Mouse (Mus musculus): ENCODE data around the gene Prr12. TPM values are rescaled to one million over a fixed set of nuclear protein-coding genes. Genes with fewer than 3 reads are reported as not detected.

The Prr12 gene
- total and polyA plus RNA-seq, 2 experiments from 2014 or later = 9.2 to 14.0 TPM

DNA sequence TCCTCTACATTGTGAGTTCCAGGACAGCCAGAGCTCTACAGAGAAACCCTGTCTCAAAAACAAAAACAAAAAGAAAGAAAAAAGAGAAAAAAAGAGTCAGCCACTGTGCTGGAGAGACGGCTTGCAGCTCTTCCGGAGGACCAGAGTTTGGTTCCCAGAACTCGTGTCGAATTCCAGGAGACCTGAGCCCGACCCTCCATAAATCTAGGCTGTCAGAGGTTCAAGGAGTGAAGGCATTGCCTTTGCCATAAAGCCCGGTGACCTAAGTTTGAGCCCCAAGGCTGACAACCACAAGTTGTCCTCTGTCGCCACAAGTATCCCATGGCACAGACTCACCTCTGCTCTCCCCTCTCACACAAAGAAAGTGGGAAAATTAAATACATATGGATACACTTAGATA, 41.4 kb upstream of the Prr12 start:
- H3K36me3 ChIP-seq (ENCODE audit: insufficient read depth, low read length) = no peaks in the 10 kb centered on the region
- no peak overlapping the region for H3K9ac ChIP-seq (replicated peaks; ENCODE audit: low read length)
- TF ChIP-seq CTCF (IDR thresholded peaks at IDR 0.05; ENCODE audit: low read depth) = no peak
- H3K27me3 ChIP-seq (ENCODE audit: insufficient read depth, low read length) = no peaks in the 10 kb centered on the region
- no peak overlapping the region for H3K4me2 ChIP-seq (ENCODE audit: low read depth, low read length)
- no peaks in the 10 kb centered on the region for H3K4me1 ChIP-seq (ENCODE audit: insufficient read depth, low read length)
- ATAC-seq (no peak), DNase-seq (ENCODE audit: low spot score) (no peak)
- H3K9me3 ChIP-seq (ENCODE audit: low read length) = no peaks in the 10 kb centered on the region
- H3K27ac ChIP-seq = no peak overlapping the region
- WGBS = 58% methylated on average over 7 of the region's 7 CpGs
- H3K4me3 ChIP-seq (ENCODE audit: low read length) = no peak overlapping the region

DNA sequence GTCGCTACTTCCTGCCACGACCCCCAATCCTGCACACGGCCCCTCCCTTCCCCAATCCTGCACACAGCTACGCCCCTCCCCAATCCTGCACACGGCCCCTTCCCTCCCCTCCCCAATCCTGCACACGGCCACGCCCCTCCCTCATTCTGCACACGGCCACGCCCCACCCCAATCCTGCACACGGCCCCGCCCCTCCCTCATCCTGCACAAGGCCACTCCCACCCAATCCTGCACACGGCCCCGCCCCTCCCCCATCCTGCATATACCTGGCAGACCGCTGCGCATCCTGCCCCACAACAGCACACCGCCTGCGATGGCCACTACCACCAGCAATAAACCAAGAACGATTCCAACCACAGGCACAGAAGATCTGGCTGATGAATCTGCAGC, 40.8 kb upstream of the Prr12 start:
- no peak for TF ChIP-seq CTCF (IDR thresholded peaks at IDR 0.05; ENCODE audit: low read depth)
- Histone ChIP-seq H3K9me3 (ENCODE audit: low read length) (no peaks in the 10 kb centered on the region), H3K4me2 (ENCODE audit: low read depth, low read length) (no peak overlapping the region), H3K4me1 (ENCODE audit: insufficient read depth, low read length) (no peaks in the 10 kb centered on the region), H3K27me3 (ENCODE audit: insufficient read depth, low read length) (no peaks in the 10 kb centered on the region), H3K4me3 (ENCODE audit: low read length) (no peak overlapping the region), H3K36me3 (ENCODE audit: insufficient read depth, low read length) (no peaks in the 10 kb centered on the region), H3K27ac (no peak overlapping the region), H3K9ac (replicated peaks; ENCODE audit: low read length) (no peak overlapping the region)
- DNase-seq (ENCODE audit: low spot score) = no peak
- WGBS = 42% methylated on average over 17 of the region's 18 CpGs
- ATAC-seq = no peak

DNA sequence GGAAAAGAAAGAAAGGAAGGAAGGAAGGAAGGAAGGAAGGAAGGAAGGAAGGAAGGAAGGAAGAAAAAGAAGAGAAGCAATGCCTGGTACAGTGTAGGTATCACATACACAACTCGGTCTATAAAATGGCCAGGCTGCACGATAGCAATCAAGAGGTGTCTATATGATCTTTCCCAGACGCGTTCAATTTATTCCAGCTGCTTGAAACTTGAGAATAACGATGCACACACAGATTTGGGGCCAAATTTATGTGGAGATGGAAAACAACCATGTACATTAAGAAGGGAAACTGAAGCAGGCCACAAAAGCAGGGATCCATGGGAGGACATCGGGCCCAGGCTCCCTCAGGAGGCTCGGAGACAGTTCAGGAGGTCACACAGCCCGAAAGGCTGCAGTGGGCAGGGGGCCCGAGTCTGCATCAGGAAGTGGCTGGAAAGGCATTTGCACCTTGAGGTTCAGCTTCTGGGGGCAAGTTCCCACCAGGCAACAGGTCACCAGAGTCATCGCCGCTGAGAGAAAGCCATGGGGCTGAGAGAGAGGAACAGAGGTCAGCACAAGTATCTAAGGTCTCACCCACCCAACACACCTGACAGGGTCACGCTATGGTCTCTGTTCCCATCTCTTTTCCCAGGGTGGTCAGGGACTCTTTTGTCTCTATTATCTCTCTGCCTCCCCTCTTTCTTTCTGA, 40.3 kb upstream of the Prr12 start:
- 59% methylated on average over 12 of the region's 12 CpGs for WGBS
- H3K9me3 ChIP-seq (ENCODE audit: low read length) = no peaks in the 10 kb centered on the region
- no peak overlapping the region for H3K4me3 ChIP-seq (ENCODE audit: low read length)
- no peak overlapping the region for H3K27ac ChIP-seq
- DNase-seq (ENCODE audit: low spot score) (no peak), ATAC-seq (no peak)
- no peaks in the 10 kb centered on the region for H3K27me3 ChIP-seq (ENCODE audit: insufficient read depth, low read length)
- H3K36me3 ChIP-seq (ENCODE audit: insufficient read depth, low read length) = no peaks in the 10 kb centered on the region
- no peak overlapping the region for H3K9ac ChIP-seq (replicated peaks; ENCODE audit: low read length)
- no peak for TF ChIP-seq CTCF (IDR thresholded peaks at IDR 0.05; ENCODE audit: low read depth)
- H3K4me1 ChIP-seq (ENCODE audit: insufficient read depth, low read length) = no peaks in the 10 kb centered on the region
- H3K4me2 ChIP-seq (ENCODE audit: low read depth, low read length) = no peak overlapping the region

DNA sequence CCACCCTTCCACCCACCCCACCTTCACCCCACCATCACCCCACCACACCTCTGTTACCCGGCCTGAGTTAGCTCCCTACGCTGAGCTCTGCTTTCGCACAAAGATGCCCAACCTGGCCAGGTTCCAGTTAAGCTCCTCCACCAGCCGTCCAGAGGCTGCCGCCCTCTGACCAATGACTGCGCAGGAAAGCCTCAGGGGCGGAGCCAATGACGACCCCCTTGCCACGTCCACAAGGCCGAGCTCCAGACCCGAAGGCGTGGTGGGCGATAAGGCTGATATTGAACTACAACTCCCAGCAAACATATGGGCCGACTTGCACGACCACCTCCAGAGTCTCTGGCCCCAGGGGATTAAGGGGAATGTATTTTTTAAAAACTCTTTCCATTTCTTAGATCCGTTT, 39.4 kb upstream of the Prr12 start, which contains the start of gene Rcn3:
Gene Rcn3 (minus strand): TSS at position 174 of the 400 bp plus-strand sequence.
- no peaks in the 10 kb centered on the region for H3K4me1 ChIP-seq (ENCODE audit: insufficient read depth, low read length)
- H3K9me3 ChIP-seq (ENCODE audit: low read length) = no peaks in the 10 kb centered on the region
- H3K9ac ChIP-seq (replicated peaks; ENCODE audit: low read length) = peak within 1 kb of the TSS; percentile 44
- no peak for TF ChIP-seq CTCF (IDR thresholded peaks at IDR 0.05; ENCODE audit: low read depth)
- no peaks in the 10 kb centered on the region for H3K36me3 ChIP-seq (ENCODE audit: insufficient read depth, low read length)
- peak within 1 kb of the TSS; percentile 37 for H3K4me3 ChIP-seq (ENCODE audit: low read length)
- DNase-seq (ENCODE audit: low spot score) (peak; percentile 95), ATAC-seq (peak; percentile 95)
- H3K27me3 ChIP-seq (ENCODE audit: insufficient read depth, low read length) = no peaks in the 10 kb centered on the region
- peak within 1 kb of the TSS; percentile 41; the same call in 1 of the 2 replicates for H3K27ac ChIP-seq
- peak within 1 kb of the TSS; percentile 61 for H3K4me2 ChIP-seq (ENCODE audit: low read depth, low read length)
- WGBS = under 1% methylated on average over 16 of the region's 16 CpGs

DNA sequence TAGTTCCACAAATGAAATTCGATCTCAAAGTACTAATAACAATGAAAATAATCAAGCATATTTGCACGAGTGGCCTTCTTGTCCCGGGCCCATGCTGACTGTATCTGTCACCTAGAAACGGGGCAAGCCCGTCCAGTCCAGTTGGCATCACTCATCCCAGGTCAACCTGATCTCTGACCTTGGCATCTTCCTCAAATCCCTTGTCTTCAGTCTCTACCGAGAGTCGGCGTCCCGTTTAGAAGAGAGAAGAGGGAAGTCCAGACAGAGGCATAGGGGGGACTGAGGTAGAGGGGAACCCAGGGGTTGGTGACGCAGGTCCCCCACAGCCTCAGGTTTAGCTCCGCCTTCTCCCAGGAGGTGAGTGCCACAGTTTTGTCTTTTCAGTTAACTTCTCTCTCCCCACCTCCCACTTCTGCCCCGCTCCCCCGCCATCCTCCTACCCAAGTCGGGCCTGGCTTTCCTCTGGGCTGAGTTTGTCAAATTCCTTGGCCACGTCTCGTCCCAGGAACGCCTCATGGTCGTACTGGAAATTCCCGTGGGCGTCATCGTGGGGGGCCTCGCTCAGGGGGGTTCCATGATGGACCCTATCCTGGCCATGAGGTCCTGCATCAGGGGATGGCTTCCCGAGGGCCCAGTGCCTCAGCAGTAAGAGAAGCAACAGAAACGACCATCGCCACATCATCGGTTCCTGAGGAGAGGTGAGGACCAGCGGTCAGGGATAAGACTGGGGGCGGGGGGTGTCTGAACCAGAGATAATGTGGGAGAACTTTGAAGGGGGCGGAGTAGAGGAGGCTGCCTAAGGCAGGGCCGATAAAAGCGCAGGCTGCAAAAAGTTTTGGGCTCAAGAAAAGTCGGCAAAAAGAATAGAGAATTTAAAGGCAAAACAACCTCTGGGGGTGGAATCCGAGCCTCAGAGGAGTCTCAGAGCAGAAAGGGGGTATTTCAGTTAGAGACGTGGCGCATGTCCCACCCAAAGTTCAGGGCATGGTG, 38.6 kb upstream of the Prr12 start:
- no peak for DNase-seq (ENCODE audit: low spot score)
- Histone ChIP-seq H3K36me3 (ENCODE audit: insufficient read depth, low read length) (no peaks in the 10 kb centered on the region), H3K27ac (peak overlapping the region; percentile 41; the same call in 1 of the 2 replicates), H3K27me3 (ENCODE audit: insufficient read depth, low read length) (no peaks in the 10 kb centered on the region), H3K4me2 (ENCODE audit: low read depth, low read length) (peak overlapping the region; percentile 61), H3K9me3 (ENCODE audit: low read length) (no peaks in the 10 kb centered on the region), H3K4me3 (ENCODE audit: low read length) (peak overlapping the region; percentile 37), H3K9ac (replicated peaks; ENCODE audit: low read length) (peak overlapping the region; percentile 44), H3K4me1 (ENCODE audit: insufficient read depth, low read length) (no peaks in the 10 kb centered on the region)
- peak; percentile 16; the same call in 1 of the 2 replicates for ATAC-seq
- 14% methylated on average over 35 of the region's 35 CpGs for WGBS
- no peak for TF ChIP-seq CTCF (IDR thresholded peaks at IDR 0.05; ENCODE audit: low read depth)

DNA sequence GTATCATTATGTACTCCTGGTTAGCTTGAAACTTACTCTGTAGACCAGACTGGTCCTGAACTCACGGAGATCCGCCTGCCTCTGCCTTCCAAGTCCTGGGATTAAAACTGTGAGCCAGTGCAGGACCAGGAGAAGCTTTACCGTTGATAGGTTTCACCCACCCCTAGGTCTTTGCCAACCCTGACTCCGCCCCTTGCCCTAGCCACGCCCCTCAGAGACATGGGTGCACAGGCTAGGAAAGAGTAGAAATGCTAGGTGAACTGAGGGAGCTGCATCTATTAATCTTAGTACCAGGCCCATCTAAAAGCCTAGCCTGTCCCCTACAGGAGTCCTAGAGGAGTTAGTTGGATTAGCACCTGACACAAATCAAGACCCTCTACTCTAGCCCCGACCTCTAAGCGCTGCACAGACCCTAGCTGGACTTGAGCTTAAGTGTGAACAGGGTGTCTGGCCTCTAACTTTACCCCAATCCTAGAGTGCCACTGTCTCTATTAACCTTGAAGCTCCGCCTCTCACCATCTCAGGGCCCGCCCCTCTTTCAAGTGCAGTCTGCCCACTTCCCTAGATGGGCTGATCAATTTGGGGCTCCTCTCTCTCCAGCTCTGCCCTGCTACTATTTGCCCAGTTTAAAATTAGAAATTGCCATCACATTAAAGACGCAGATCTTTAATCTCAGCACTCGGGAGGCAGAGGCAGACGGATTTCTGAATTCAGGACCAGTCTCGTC, 37.7 kb upstream of the Prr12 start:
- no peak overlapping the region for H3K4me2 ChIP-seq (ENCODE audit: low read depth, low read length)
- WGBS = 85% methylated on average over 13 of the region's 13 CpGs
- H3K27ac ChIP-seq = no peak overlapping the region
- H3K4me3 ChIP-seq (ENCODE audit: low read length) = no peak overlapping the region
- no peak for ATAC-seq
- H3K36me3 ChIP-seq (ENCODE audit: insufficient read depth, low read length) = no peaks in the 10 kb centered on the region
- no peaks in the 10 kb centered on the region for H3K27me3 ChIP-seq (ENCODE audit: insufficient read depth, low read length)
- no peaks in the 10 kb centered on the region for H3K4me1 ChIP-seq (ENCODE audit: insufficient read depth, low read length)
- DNase-seq (ENCODE audit: low spot score) = no peak
- TF ChIP-seq CTCF (IDR thresholded peaks at IDR 0.05; ENCODE audit: low read depth) = no peak
- H3K9ac ChIP-seq (replicated peaks; ENCODE audit: low read length) = no peak overlapping the region
- no peaks in the 10 kb centered on the region for H3K9me3 ChIP-seq (ENCODE audit: low read length)

Measured in hindbrain, postnatal 0 days (tissue).